Mouse (Mus musculus): ENCODE measurements around the gene Coro2b.
"Not testable (repeated sequence)": the region's sequence is repeated elsewhere in the genome, so short reads cannot be mapped to it uniquely, and the experiment has no call there.

The Coro2b gene

DNA sequence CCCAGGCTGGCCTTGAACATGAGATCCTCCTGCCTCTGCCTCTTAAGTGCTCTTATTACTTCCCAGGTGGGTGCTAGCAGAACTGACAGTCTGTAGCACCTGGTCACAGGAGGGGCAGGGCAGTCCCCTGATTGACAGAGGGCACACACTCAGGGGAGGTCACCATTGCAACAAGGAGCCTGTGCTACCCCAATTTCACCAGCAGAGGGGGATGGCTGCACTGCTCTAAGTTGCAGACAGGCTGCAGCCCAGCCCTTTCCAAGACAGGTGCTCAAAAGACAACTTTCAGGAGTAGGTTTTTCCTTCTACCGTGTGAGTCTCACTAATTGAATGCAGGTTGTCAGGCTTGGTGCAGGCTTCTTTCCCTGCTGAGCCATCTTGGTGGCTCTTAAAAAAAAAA, 66.4 kb downstream of the Coro2b start:
- peak; percentile 73 for DNase-seq

DNA sequence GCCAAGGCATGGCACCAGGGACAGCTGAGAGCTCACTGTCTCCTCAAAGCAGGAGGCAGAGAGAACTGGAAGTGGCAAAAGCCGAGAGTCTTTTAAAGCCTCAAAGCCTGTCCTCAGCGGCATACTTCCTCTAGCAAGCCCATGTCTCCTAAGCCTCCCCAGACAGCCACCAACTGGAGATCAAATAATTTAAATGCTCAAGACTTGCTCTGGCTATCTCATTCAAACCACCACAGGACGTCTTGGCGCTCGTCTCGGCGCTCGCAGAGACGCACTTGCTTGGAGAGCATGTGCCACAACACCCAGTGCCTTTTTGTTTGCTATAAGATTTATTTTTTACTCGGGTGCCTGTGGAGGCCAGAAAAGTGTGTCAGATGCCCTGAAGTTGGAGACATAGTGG, 67.1 kb downstream of the Coro2b start:
- no peak for DNase-seq

DNA sequence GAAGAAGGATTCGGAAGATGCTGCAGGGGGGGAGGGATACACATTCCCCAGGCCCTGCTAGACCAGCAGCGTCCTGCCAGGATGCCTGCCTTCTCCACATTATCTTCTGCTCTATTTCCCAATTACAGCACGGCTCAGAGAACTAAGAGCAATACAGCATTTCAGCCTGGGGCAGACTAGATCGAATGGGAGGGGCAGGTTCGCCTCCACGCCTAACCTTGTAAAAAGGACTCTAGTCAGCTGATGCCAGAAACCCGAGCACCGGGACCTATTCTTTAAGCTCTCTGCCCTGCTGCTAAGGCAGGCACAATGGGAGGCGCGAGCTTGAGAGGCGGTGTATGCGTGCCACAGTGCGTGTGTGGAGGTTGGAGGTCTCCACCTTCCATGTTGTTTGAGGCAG, 67.7 kb downstream of the Coro2b start:
- DNase-seq: no peak

DNA sequence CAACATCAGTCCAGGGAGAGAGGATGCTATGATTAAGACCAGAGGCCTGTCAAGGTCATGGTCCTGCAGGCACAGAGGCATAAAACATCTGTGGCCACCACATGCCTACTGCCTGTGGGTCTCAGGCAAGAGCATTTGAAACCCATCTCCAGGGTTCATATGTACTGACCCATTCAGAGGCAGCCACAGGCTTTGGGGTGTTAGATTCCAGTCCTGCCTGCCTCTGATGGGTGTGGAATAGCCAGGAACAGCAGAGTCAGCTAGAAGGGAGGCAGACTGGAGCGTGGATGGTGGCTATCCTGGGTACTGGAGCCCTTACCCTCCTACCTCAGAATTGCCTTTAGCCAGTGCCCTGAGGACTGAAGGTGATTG, 69.4 kb downstream of the Coro2b start:
- DNase-seq: no peak

DNA sequence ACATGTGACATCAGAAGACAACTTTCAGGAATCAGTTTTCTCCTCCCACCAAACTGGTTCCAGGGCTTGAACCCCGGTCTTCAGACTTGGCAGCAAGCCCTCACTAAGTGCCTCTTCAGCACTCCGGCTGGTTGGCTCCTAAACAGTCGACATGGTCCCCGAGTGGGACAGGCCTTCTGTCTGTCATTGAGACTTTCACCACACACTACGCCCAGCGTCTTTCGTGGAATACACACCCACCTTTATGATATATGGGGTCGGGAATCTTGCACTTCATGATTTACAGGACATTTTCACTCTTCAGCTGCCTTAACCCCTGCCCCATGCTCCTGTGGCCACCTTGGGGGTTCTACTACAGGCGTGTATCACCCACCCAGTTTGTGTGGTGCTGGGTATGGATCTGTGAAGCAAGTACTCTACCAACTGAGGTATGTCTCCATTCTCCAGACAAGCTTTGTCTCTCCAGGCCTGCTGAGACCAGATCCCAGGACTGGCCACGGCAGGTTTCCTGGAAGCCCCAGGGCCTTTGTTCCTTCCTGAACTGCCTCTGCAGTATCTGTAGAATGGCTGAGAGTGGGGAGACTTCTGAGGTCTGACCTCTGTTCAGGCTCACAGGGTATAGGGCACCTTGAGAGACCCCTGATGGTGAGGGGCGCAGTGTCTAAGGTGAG, 70.0 kb downstream of the Coro2b start:
- no peak for DNase-seq

DNA sequence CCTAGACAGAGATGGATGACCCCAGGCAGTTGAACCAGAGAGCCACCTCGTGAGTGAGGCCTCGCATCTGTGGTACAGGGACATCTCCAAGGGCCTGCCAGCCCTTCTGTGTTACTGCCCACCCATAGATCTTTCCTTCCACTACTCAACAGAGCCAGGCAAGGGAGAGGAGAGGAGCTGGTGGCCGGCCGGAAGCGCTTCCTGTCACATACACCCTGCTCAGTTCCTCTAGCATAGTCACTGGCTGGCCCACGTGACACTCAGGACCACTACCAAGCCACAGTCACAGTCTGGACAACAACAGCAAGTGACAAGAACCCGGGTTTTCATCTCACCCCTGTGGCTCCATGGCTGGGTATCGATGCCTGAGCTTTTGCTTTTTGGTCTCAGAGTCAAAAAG, 70.8 kb downstream of the Coro2b start:
- no peak for DNase-seq

DNA sequence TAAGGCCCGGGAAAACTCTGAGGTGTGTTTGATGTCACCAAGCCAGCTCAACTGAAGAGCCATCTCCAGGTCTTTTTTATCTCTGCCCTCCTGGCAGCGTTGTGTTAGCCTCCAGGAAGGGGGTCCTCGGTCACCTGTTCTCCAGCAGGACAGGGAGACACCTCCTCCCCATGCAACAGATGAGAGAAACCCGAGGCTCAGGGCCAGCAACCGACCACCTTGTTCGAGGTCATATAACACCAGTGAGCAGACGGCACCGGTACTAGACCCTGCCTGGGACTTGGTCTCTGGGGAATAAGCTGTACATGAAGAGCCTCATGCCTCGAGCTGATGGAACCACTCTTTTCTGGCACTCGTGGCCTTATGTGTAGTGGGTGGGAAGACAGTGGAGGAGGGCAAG, 72.1 kb downstream of the Coro2b start:
- no peak for DNase-seq

DNA sequence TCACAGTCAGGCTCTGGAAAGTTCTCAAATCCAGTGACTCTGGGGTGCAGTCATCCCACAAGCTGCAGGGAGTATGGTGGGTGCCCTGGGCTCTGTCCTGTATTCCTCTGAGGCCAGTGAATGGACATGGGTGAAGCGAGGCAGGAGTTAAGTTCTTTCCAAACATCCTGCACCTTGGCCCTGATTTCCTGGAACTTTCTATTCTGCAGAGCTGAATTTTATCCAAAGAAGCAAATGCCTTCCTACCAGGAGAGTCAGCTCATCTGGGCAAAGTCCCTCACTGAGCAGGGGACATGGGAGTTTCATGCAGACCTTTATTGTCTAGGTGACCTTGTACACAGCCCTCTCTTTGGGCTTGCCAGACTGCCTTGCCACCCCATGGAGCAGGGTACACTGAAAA, 75.1 kb downstream of the Coro2b start:
- peak; percentile 63 for DNase-seq

DNA sequence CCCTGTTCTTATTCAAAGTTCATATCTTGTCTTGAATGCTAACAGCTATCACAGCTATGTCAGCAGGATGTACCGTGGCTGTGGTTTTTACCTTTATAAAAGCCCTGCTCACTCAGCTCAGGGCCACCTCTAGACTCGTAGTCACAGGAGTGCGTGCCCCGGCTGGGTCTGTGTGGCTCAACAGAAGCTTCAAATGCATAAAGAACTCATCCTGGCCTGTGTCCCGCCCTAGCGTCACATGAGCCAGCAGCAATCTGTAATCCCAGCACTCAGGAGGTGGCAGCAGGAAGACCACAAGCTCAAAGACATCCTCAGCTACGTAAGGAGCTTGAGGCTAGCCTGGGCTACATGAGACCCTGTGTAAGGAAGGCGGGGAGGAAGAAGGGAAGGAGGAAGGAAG, 75.7 kb downstream of the Coro2b start:
- DNase-seq: no peak

DNA sequence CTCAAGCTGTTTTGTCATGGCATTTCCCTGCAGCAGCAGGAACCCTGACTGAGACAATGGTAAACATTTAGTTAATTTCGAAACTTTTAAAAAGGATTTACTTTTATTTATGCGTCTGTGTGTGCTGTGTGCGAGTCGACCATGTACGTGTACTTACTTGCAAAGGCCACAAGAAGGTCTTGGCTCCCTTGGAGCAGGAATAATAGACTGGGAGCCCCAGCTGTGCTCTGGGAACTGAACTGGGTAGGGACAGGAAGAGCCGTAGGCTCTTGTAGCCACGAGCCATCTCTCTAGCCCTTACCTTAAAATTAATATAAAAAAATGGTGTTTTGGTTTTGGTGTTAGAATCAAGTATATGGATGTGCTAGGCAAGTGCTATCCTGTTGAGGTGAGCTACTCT, 76.8 kb downstream of the Coro2b start:
- DNase-seq: no peak

DNA sequence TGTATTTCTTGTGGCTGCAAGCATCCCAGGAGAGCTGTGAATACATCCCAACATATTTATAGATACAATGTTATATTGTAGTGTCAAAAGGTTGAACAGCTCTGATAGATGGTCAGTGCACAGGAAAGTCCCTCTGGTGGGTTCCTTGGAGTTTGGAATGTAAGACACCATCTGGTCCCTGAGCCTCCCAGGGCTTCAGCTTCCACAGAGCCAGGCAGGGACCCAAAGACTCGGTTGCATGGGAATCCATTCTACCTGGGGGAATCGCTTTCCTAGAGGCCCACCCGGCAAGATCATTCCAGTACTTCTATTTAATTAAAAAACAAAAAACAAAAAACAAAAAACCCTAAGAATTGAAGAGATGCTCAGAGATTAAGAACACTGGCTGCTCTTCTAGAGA, 78.4 kb downstream of the Coro2b start:
- DNase-seq: no peak

DNA sequence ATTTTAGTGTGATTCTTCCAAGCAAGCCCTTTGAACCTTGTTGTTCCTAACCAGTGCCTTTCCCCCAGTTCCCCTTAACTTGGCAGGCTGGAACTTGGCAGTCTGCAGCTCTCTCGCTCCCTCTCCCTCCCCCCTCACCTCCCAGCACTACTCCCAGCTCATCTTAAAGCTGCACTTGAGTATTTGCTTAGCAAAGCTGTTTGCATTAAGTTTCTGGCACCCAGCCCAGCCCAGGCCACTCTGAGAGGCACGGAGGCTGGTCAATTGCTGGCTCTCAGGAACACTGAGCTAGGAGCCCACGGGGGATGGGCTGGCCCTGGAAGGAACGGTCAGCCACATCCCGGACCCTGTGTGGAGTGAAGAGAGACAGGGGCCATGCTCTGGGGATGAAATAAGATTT, 80.8 kb downstream of the Coro2b start:
- peak; percentile 90 for DNase-seq

DNA sequence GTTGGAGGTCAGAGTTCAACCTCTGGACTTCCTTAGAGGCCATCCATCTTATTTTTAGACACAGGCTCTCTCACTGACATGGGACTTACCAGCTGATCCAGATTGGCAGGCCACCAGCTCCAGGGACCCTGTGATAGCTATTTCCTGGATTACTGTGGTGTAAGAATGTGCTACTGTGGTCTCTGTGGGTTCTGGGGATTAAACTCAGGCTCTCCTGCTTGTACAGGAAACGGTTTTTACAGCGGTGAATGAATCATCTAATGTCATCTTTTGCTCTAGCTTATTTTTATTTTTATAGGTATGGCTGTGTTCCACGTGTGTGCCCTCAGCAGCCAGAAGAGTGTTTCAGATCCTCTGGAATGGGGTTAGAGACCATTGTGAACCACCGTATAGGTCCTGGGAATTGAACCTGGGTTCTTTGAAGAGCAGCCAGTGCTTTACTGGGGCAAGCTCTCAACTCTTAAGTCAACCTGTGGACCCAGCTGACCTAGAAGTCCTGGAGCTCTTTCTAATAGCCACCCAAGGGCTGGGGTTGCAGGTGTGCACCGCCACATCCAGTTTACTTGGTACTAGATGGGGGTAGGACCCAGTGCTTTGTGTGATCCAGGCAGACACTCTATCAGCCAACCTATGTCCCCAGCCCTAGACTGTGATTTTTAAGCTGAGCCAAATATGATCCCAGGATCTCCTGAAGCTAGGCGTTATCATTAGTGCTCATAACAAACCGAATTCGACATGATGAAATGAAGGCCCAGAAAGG, 81.5 kb downstream of the Coro2b start:
- DNase-seq: no peak

DNA sequence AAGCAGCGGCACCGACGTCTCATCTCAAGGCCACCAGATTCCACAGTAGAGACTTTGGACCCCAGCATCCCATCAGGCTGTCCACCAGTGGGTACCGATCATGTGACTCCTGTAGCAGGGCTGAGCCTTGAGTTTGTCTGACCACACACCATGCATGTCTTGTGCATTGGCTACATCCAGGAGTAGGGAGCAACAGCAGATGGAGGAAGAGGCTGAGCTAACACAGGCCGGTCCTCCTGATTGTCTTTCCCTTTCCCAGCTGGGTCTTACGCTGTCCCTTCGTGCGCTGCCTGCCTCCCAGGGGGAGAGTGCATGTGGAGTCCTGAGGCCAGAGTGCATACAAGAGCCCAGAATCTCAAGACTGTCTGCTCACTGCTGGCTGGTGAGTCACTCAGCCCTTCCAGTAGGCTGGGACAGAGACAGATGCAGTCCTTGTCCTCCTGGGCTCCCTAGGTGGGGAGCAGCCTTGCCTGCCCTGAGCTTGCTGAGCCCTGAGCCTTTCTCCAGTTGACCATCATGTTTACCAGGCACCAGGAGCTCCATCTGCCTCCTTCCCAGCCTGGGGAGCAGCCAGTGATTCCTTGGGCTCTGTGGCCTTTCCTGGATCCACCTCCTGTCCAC, 84.4 kb downstream of the Coro2b start:
- DNase-seq: peak; percentile 56

DNA sequence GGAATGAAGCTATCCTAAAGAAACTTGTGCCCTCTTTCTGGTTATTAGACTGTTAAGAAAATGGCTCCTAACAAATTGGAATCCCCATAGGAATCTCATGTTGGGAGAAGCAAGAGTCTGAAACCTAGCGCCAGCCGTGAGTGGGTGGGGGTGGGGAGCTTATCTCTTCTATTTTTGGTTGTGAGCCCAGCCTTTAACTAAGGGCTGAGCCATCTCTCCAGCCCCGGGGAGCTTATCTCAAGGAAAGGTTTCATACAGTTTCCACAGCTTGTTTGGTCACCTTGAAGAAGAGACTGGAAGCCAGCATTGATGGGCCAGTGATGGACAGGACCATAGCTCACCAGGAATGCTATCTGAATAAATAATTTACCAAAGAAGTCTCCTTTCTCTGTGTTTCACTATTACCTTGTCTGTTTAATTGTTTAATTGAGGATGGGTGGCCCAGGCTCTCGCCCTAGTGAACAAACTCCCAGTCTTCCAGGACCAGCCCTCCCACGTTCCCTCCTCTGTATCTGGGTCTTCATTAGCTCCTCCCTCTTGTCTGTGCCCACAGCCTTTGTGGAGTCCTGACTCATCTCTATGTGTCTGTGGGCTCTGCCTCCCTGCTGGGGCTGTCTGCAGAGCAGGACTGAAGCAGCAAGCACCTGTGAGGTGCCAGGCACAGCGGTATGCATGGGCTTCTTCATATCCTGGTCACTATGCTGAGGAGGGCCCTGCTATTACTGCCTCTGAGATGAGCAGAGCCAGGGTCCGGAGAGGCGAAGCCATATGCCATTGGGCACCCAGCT, 85.1 kb downstream of the Coro2b start:
- no peak for DNase-seq

DNA sequence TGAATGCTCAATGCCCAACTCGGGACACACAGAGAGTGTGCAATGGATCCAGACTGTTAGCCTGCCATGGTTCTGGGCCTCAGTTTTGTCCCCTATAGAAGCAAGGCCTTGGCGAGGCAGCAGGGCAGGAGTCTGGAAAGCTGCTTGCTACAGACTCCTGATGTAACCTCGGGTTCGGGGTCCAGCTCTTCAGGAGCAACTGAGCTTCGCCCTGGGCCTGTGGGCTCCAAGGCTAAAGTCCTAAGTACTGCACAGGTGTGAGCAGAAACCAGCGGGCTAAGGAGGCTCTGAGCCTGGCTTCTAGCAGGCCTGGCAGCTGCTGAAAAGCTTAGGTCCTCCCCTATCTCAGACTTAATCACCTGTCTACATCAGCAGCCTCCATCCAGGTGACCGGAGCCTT, 86.0 kb downstream of the Coro2b start:
- DNase-seq: peak; percentile 63

DNA sequence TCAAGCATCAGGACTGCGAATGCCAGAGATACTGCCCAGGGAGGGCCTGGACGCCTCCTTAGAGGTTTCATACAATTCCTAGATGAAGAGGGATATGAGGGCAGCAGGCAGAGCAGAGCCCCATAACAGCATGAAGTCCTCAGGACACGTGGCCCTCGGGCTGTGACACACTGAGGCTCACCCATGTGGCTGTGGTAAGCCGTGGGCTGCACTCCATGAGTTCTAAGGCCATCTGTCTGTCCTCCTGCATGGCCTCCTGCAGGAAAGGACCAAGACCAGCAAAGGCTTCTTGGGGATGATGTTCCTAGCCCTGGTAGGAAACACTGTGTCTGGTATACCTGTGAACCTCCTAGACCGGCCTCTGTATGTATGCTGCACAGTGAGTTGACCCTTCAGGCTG, 86.5 kb downstream of the Coro2b start:
- no peak for DNase-seq

DNA sequence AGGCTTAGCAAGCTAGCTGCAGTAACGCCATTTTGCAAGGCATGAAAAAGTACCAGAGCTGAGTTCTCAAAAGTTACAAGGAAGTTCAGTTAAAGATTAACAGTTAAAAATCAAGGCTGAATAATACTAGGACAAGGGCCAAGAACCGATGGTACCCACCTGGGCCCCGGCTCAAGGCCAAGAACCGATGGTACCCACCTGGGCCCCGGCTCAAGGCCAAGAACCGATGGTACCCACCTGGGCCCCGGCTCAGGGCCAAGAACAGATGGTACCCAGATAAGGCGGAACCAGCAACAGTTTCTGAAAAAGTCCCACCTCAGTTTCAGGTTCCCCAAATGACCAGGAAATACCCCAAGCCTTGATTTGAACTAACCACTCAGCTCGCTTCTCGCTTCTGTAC, 89.5 kb downstream of the Coro2b start:
- not testable (repeated sequence) for DNase-seq

DNA sequence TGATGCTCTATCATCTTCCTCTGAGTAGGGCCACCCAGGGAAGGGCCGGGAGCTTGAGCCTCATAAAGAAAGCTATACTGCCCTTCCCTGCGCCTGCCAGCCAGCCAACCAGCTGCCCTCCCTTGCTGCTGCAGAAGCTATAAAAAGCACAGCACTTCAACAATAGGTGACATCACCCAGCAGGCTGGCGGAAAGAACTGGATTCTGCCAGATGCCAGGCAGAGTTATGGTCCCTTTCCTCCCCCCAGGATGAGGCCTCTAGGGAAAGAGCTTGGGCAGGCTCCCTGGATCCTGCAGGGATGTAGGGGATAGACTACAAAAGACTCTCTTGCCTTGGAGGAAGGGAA, 98.1 kb downstream of the Coro2b start:
- peak; percentile 65 for DNase-seq

DNA sequence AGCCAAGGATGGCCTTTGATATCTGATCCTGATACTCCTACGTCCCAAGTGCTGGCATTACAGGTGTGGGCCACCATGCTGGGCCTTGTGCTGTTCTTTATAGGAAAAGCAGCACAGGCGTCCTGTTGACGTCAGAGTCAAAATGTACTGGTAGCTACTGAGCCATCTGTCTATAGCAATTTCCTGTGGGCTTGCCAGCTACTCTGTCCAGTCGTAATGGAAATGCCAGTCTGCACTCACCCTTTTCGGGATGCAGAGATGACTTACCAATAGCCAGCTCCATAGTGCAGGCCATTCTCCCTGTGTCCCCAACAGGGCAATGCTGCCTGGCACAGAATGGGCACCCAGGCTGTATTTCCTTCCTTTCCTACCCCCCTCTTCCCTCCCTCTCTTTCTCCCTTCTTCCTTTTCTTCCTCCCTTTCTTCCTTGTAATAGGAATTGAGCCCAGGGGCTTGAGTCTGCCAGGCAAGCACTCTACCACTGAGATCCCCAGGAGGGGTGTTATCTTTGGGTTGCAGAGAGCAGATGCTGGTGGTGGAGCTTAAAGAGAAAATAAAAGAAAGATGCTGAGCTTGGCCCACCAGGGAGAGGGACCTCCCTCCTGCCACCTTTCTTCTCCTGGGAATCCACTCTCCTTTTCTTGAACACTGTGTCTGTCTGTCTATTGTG, 98.6 kb downstream of the Coro2b start:
- no peak for DNase-seq

DNA sequence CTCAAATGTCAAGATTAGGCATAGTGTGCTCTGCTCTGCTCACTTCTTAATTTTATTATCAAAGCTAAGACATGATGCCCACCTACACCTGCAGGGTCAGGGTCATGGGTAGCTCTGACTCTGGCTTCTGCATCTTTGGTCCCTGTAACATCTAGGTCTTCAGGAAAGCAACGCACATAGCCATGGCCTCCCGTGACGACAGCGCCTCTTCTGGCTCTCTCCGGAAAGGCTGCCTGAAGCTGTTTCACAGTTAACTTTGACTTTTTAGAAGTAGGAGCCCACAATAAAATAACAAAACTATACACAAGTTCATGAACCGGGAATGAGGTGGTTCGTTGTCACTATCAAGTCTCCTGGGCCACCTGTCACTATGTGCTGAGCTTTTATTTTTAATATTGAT, 99.4 kb downstream of the Coro2b start:
- no peak for DNase-seq

DNA sequence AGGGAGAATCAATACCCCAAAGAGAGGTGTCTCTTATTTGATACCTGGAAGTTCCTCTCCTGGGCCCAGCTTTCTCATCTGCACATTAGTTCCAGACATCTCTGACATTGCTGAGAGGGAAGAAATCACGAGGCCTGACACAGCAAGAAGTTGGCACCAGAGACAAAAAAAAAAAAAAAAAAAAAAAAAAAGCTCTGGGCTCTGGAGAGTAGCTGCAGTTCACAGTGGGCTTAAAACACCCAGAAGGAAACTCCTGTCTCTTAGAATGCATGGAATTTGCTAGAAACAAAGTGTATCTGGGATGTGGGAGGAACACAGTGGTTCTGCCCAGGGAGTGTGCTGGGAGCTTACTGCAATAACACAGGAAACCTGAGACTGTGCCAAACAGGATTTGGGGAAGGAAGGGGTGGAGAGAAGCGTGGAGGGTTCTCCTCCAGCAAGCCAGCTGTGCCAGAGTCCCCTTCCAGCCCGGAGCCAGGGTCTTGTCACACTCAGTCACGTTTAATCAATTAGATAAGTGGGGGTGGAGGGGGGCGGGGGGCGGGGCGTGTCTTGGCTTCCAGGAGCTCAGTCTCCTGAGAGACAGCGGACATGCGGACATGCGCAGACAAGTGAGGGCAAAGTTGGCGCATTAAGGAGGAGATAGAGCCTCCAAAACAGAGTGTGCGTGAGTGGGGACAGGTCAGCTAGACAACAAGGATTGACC, 101.1 kb downstream of the Coro2b start:
- DNase-seq: peak; percentile 90

Data from kidney, adult 11 months (tissue).